Mouse (Mus musculus) central nervous system, embryonic 14 days (tissue): ENCODE data around the gene Selp. TPM values are rescaled to one million over a fixed set of nuclear protein-coding genes. Genes with fewer than 3 reads are reported as not detected.

Experiments used
- polyA plus RNA-seq: library from polyadenylated mRNA; depleted of rRNA; stranded (reverse); fragments of >200 nt; gene quantifications from 2 replicates; pipeline ENCODE4 v1.2.3, GENCODE M21; 2012; rRNA removed

Gene Selp
- polyA plus RNA-seq = 0.05 and 0.13 TPM in 2 replicates

DNA sequence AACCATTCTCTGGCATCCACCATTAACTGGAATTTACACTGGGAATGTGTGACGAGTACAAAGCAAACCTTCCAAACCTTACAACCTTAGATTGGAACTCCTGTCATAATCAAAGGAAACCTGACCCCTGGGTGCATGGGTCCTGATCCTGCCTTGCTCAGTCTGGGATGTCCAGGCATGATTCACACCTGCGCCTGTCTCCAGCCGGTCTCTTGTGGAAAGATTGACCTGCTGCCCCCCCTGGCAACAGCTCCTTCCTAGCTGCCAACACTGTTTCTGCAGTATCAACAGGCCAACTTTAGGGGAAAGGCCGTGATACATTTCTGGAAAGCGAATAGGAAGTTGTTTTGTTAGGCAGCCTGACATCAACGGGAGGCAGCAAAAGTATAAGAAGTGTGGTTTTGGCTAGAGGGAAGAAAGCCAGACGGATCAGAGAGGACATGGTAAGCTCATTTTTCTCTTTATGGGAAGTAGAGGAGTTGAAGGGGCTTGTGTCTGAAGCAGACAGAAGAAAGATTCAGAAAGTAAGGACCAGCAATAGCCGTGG lies at the start of gene Selp:
Selp (plus strand) TSS at position 318 of the 547 bp plus-strand sequence.

DNA sequence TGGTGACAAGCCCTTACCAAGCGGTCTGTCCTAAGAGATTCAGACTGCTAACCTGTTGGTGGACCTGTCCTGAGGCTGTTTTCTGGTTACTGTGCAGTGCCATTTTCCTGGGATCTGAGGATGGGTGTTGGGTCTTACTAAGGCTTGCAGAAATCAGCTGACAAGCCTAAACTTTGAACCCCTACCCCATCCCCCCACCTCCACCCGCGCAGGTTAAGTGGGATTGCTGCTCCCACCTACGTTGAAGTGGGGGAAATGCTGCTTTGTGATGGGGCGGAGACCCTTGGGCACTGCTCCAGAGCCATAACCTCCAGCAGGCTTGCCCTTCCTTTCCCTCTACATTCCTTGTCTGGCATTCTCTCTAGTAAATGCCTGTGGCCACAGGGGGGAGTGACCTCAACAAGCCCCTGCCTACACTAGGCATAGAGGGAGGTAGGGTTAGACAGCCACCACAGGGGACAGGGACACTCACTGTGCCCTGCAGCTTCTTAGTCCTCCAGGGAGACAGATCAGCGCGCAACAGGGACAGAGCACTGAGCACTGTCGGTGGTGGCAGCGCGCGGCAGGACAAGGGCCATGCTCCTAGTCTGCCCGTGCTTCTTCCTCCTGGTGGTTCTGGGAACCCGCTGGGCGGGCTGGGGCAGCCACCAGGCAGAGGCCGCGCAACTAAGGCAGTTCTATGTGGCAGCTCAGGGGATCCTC lies 36.5 kb downstream of the Selp start, which contains the start of gene F5:
F5 (plus strand) TSS at position 452 of the 702 bp plus-strand sequence.

Other genes starting within 250 kb of the Selp start
- gene Scyl3, start 186.2 kb upstream of the Selp start, polyA plus RNA-seq = 17.4 and 17.9 TPM in 2 replicates
- 10.8 and 14.5 TPM in 2 replicates for gene BC055324, start 120.5 kb upstream of the Selp start, polyA plus RNA-seq
- gene Mettl18, start 120.4 kb upstream of the Selp start, polyA plus RNA-seq = 4.8 and 5.0 TPM in 2 replicates
- gene Sele, start 67.0 kb upstream of the Selp start, polyA plus RNA-seq = 0.09 TPM in 1 of 2 replicates, not detected in the other
- 0.11 and 0.23 TPM in 2 replicates for gene Sell, start 53.3 kb upstream of the Selp start, polyA plus RNA-seq
- gene F5, start 36.6 kb downstream of the Selp start, polyA plus RNA-seq = 0.18 and 0.22 TPM in 2 replicates
- gene Slc19a2, start 133.8 kb downstream of the Selp start, polyA plus RNA-seq = 7.4 and 9.8 TPM in 2 replicates
- 13.3 and 15.5 TPM in 2 replicates for gene Ccdc181, start 160.3 kb downstream of the Selp start, polyA plus RNA-seq
- 22.0 and 23.7 TPM in 2 replicates for gene Nme7, start 188.9 kb downstream of the Selp start, polyA plus RNA-seq
- gene Blzf1, start 192.2 kb downstream of the Selp start, polyA plus RNA-seq = 14.4 and 14.9 TPM in 2 replicates